Mouse (Mus musculus) mature B cell (primary cell): ENCODE measurements at regions not wholly inside any gene's neighbourhood (a gene's known extent, or its start where the extent isn't known, plus 50 kb on each side); places are given as distances from the start of the nearest gene placed in this dataset.

Experiments
- in situ Hi-C: fragments of 300-500 bp; cut with MboI; formaldehyde crosslinking; loops from 2 replicates; pipeline ENCODE4 v1.14.3; 2019

GRCm38 (mm10) chr10:66796296-66796695 is 299.6 kb upstream of the Jmjd1c start:
- in situ Hi-C loops: no loop called here

- in situ Hi-C loops: no loop called here
Measured at GRCm38 (mm10) chr10:66802691-66803090, 293.2 kb upstream of the Jmjd1c start.

GRCm38 (mm10) chr10:66807261-66807968 is 288.5 kb upstream of the Jmjd1c start:
- in situ Hi-C loops: no loop called here

GRCm38 (mm10) chr10:66812515-66813260 is 283.2 kb upstream of the Jmjd1c start:
- in situ Hi-C loops: no loop called here

- in situ Hi-C loops: no loop called here
Measured at GRCm38 (mm10) chr10:66813850-66814564, 281.9 kb upstream of the Jmjd1c start.

- in situ Hi-C loops: no loop called here
Measured at GRCm38 (mm10) chr10:66814565-66815201, 281.2 kb upstream of the Jmjd1c start.

GRCm38 (mm10) chr10:66815951-66816350 is 280.0 kb upstream of the Jmjd1c start:
- in situ Hi-C loops: no loop called here

- in situ Hi-C loops: no loop called here
Measured at GRCm38 (mm10) chr10:66816776-66817175, 279.1 kb upstream of the Jmjd1c start.

GRCm38 (mm10) chr10:66817876-66818275 is 278.0 kb upstream of the Jmjd1c start:
- in situ Hi-C loops: no loop called here

- in situ Hi-C loops: no loop called here
Measured at GRCm38 (mm10) chr10:66819517-66819916, 276.4 kb upstream of the Jmjd1c start.

- in situ Hi-C loops: no loop called here
Measured at GRCm38 (mm10) chr10:66825737-66826136, 270.2 kb upstream of the Jmjd1c start.

GRCm38 (mm10) chr10:66826327-66826726 is 269.6 kb upstream of the Jmjd1c start:
- in situ Hi-C loops: no loop called here

- in situ Hi-C loops: no loop called here
Measured at GRCm38 (mm10) chr10:66834974-66835373, 261.0 kb upstream of the Jmjd1c start.

GRCm38 (mm10) chr10:66839058-66839457 is 256.9 kb upstream of the Jmjd1c start:
- in situ Hi-C loops: no loop called here

- in situ Hi-C loops: no loop called here
Measured at GRCm38 (mm10) chr10:66843258-66843657, 252.7 kb upstream of the Jmjd1c start.

- in situ Hi-C loops: no loop called here
Measured at GRCm38 (mm10) chr10:66848778-66849177, 247.1 kb upstream of the Jmjd1c start.

GRCm38 (mm10) chr10:66849681-66850080 is 246.2 kb upstream of the Jmjd1c start:
- in situ Hi-C loops: no loop called here

- in situ Hi-C loops: no loop called here
Measured at GRCm38 (mm10) chr10:66850972-66851478, 244.9 kb upstream of the Jmjd1c start.

- in situ Hi-C loops: no loop called here
Measured at GRCm38 (mm10) chr10:66851841-66852240, 244.1 kb upstream of the Jmjd1c start.

- in situ Hi-C loops: no loop called here
Measured at GRCm38 (mm10) chr10:66852708-66853107, 243.2 kb upstream of the Jmjd1c start.

GRCm38 (mm10) chr10:66853258-66853657 is 242.7 kb upstream of the Jmjd1c start:
- in situ Hi-C loops: no loop called here

- in situ Hi-C loops: no loop called here
Measured at GRCm38 (mm10) chr10:66854895-66855294, 241.0 kb upstream of the Jmjd1c start.
